Mouse (Mus musculus) intestine, postnatal 0 days (tissue): Measurements from ENCODE around the gene Kdm4a. TPM values are rescaled to one million over a fixed set of nuclear protein-coding genes. Genes with fewer than 3 reads are reported as not detected.

Source experiments
- ATAC-seq: fragments of 200-750 bp; cut with Nextera tagmentation; 2 replicates; pipeline ENCODE4 v1.8.0; 2017; ENCODE audit warnings: mild to moderate bottlenecking, moderate TSS enrichment, moderate library complexity
- H3K27ac ChIP-seq: fragments of 300-500 bp; sonication (generic); 2 replicates; pipeline ENCODE4 v1.5.1; 2014; ENCODE audit warnings: mild to moderate bottlenecking, low read depth, low read length, moderate library complexity
- H3K27me3 ChIP-seq: fragments of 300-500 bp; sonication (generic); replicated peaks from 2 replicates; pipeline ENCODE4 v1.6.1; 2014; ENCODE audit warnings: low read length, mixed read lengths; ENCODE audit not compliant: control insufficient read depth, insufficient read depth
- H3K36me3 ChIP-seq: fragments of 300-500 bp; sonication (generic); 2 replicates; pipeline ENCODE4 v1.6.1; 2014; ENCODE audit warnings: mild to moderate bottlenecking, moderate library complexity; ENCODE audit not compliant: control insufficient read depth, insufficient read depth
- H3K4me1 ChIP-seq: fragments of 300-500 bp; sonication (generic); replicated peaks from 2 replicates; pipeline ENCODE4 v1.6.1; 2014; ENCODE audit warnings: antibody characterized with exemption, low read length, mixed read lengths; ENCODE audit not compliant: control insufficient read depth, insufficient read depth
- H3K4me2 ChIP-seq: fragments of 300-500 bp; sonication (generic); replicated peaks from 2 replicates; pipeline ENCODE4 v1.6.1; 2014; ENCODE audit warnings: low read depth, mild to moderate bottlenecking, moderate library complexity
- H3K4me3 ChIP-seq: fragments of 300-500 bp; sonication (generic); 2 replicates; pipeline ENCODE4 v1.5.1; 2014; ENCODE audit warnings: low read depth, low read length
- H3K9ac ChIP-seq: fragments of 300-500 bp; sonication (generic); 2 replicates; pipeline ENCODE4 v1.6.1; 2014; ENCODE audit warnings: mild to moderate bottlenecking, low read depth, low read length
- H3K9me3 ChIP-seq: fragments of 300-500 bp; sonication (generic); 2 replicates; pipeline ENCODE4 v1.6.1; 2016; ENCODE audit warnings: mixed run types; ENCODE audit not compliant: control insufficient read depth
- CTCF ChIP-seq: sonication (generic); IDR thresholded peaks from 2 replicates; pipeline ENCODE4 v1.5.1; 2016; ENCODE audit warnings: low read depth, mild to moderate bottlenecking, control low read depth, antibody characterized with exemption, moderate library complexity
- WGBS: fragments of 180-500 bp; shearing (Covaris S2); extraction: QIAGEN DNeasy Blood & Tissue Kit; methylation state at CpG from one replicate; pipeline ENCODE4 v1.1.7; 2014; 5-methylcytosine and 5-hydroxymethylcytosine counted together
- polyA plus RNA-seq: library from polyadenylated mRNA; unstranded; fragments of >200 nt; fragmentation: Nextera tagmentation; extraction: Ambion mirVana; gene quantifications from 2 replicates; pipeline ENCODE4 v1.2.1, GENCODE M21; 2015

Kdm4a gene
- polyA plus RNA-seq, 1 experiment from 2014 or later: 11.6 TPM

- Histone ChIP-seq H3K4me3 (no peak overlapping the region), H3K9me3 (no peaks in the 10 kb centered on the region), H3K4me1 (no peaks in the 10 kb centered on the region), H3K4me2 (no peak overlapping the region), H3K36me3 (peaks cover 91% of the 10 kb centered on the region), H3K27ac (no peak overlapping the region), H3K27me3 (no peaks in the 10 kb centered on the region), H3K9ac (no peak overlapping the region)
- no peak for ATAC-seq
- WGBS: 95% methylated on average over 12 of the region's 12 CpGs
- no peak for TF ChIP-seq CTCF
Observed at GRCm38 (mm10) chr4:118162123-118162522, 17.7 kb downstream of the Kdm4a start.

DNA sequence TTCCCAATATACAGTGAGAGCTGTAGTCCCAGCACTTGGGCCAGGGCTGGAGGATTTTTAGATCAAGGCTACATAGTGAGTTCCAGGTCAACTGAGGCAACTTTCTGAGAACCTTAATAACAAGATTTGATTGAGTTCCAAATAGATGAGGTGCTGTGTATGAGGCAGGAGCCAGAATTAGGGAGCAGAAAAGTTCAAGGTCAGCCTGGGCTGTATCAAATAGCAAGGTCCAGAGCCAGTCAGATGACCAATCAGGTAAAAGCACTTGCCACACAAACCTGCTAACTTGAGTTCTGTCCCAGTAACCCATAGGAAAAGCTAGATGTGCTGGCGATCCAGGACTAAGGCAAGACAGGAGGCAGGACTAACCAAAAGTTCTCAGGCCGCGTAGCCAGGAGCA is 22.2 kb downstream of the Kdm4a start:
- H3K4me3 ChIP-seq: no peak overlapping the region
- H3K27ac ChIP-seq: no peak overlapping the region
- 98% methylated on average over 3 of the region's 3 CpGs for WGBS
- no peak overlapping the region for H3K4me2 ChIP-seq
- H3K9ac ChIP-seq: no peak overlapping the region
- H3K4me1 ChIP-seq: no peaks in the 10 kb centered on the region
- H3K36me3 ChIP-seq: peaks cover 93% of the 10 kb centered on the region
- no peaks in the 10 kb centered on the region for H3K27me3 ChIP-seq
- ATAC-seq: no peak
- no peaks in the 10 kb centered on the region for H3K9me3 ChIP-seq
- no peak for TF ChIP-seq CTCF

DNA sequence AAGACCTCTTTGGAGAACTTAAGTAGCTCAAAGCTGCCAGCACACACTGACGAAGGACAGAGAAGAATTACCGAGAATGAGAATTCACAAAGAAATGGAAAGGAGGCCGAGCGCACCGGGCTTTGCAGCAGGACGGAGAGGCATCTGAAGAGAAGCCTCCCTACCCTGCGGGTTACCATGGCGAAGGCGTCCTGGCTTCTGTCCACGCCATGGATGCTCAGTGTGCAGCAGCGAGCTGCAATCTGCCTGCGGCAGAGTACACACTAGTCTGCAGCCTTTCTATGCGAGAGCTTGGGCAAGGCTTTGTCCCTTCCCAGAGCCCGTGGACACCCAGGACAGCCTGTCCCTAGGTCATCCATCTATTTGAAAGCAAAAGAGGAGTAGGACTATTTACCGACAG is 23.3 kb downstream of the Kdm4a start:
- Histone ChIP-seq H3K36me3 (peaks cover 92% of the 10 kb centered on the region), H3K9me3 (no peaks in the 10 kb centered on the region), H3K27me3 (no peaks in the 10 kb centered on the region), H3K4me1 (no peaks in the 10 kb centered on the region), H3K27ac (no peak overlapping the region), H3K4me3 (no peak overlapping the region), H3K4me2 (no peak overlapping the region), H3K9ac (no peak overlapping the region)
- ATAC-seq: no peak
- 90% methylated on average over 15 of the region's 15 CpGs for WGBS
- no peak for TF ChIP-seq CTCF

- Histone ChIP-seq H3K27ac (no peak overlapping the region), H3K36me3 (peaks cover 86% of the 10 kb centered on the region), H3K4me1 (no peaks in the 10 kb centered on the region), H3K9ac (no peak overlapping the region), H3K4me3 (no peak overlapping the region), H3K27me3 (no peaks in the 10 kb centered on the region), H3K4me2 (no peak overlapping the region), H3K9me3 (no peaks in the 10 kb centered on the region)
- ATAC-seq: no peak
- WGBS: 93% methylated on average over 5 of the region's 5 CpGs
- no peak for TF ChIP-seq CTCF
Observed at GRCm38 (mm10) chr4:118154889-118155288, 25.0 kb downstream of the Kdm4a start.

DNA sequence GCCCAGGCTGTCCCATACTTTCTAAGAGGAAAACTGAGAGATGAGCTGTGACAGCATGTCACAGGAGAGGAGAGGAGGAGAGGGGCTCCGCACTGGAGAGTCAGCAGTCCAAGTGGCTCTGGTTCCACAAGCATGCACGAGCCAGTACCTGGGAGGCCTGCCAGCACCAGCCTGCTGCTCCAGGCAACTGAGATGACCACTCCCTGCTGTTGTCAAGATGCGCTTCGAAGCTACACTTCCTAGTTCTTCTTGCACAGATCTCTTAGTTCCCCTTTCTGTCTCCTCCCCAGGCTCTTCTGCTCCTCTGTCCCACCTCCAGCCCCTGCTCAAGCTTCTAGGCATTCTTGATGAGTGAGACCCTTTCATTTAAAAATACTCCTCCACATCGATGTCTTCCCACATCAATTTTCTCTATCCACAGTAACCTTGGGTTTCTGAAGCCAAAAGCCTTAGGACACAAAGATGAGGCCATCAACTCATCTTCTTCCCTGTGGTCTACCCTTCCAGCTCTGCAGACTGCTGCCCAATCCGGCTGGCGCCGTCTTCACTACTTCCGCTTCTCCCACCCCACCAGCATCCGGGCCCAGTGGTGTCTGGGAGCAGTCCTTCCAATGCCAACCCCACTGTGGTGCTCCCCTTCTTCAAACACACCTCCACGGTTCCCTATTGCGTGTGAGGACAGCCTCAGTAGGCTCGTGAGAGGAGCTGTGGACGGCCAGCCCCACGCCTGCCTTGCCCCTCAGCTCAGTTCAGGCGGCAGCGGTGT is 27.6 kb downstream of the Kdm4a start:
- H3K9me3 ChIP-seq: no peaks in the 10 kb centered on the region
- H3K4me2 ChIP-seq: no peak overlapping the region
- H3K4me3 ChIP-seq: no peak overlapping the region
- H3K36me3 ChIP-seq: peaks cover 87% of the 10 kb centered on the region
- WGBS: 93% methylated on average over 17 of the region's 17 CpGs
- no peaks in the 10 kb centered on the region for H3K27me3 ChIP-seq
- no peak overlapping the region for H3K9ac ChIP-seq
- no peak for TF ChIP-seq CTCF
- no peaks in the 10 kb centered on the region for H3K4me1 ChIP-seq
- ATAC-seq: no peak
- 0 out of 2 replicates have a peak overlapping the region, but pooled peaks have one; percentile 41 for H3K27ac ChIP-seq

GRCm38 (mm10) chr4:118150804-118151203 is 29.0 kb downstream of the Kdm4a start:
- Histone ChIP-seq H3K9me3 (no peaks in the 10 kb centered on the region), H3K27ac (no peak overlapping the region), H3K36me3 (peaks cover 90% of the 10 kb centered on the region), H3K4me3 (no peak overlapping the region), H3K9ac (no peak overlapping the region), H3K4me2 (no peak overlapping the region), H3K4me1 (no peaks in the 10 kb centered on the region), H3K27me3 (no peaks in the 10 kb centered on the region)
- WGBS: 91% methylated on average over 7 of the region's 7 CpGs
- TF ChIP-seq CTCF: no peak
- no peak for ATAC-seq
